Comparison of ENCODE assay signal across 9 mouse cellular contexts in the genomic region with DNA sequence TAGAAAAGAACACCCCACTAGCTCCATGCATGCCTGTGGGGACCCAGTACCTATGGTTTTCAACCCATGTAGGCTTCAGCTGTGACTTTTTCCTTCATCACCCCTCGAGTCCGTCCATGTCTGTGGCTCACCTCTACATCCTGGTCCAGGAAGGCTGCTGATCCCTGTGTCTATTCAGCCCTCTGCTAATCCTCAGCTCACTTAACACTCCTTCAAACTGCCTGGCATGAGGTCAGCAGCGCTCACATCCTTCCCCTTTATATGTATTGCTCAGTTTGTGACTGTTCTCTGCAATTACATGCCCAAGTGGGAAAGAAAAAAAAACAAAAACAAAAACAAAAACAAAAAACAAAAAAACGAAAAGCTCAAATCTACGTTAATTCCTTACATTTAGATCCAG. TPM values are rescaled to one million over a fixed set of nuclear protein-coding genes. Genes with fewer than 3 reads are reported as not detected.
DNase-seq lines count a peak whose midpoint lies in the region; ATAC-seq lines count a peak whose summit lies in the region.
"Had no signal": no experiment of that assay in that cellular context is flagged by ENCODE, and none has a peak within 500 bp of the region (broad histone marks: within the 10 kb centered on the region; RNA-seq: fewer than 3 reads in every experiment).

No protein-coding gene starts in this region.

- whole genome bisulfite sequencing in heart, embryonic 14.5 days = 74% methylated on average over 5 of the region's 5 CpGs
- WGBS in heart, embryonic 11.5 days (ENCODE audit: insufficient replicate concordance) = 76% methylated on average over 5 of the region's 5 CpGs
- 52% methylated on average over 5 of the region's 5 CpGs for WGBS in midbrain, embryonic 10.5 days
- 39% methylated on average over 5 of the region's 5 CpGs for WGBS in midbrain, embryonic 14.5 days
- 79% methylated on average over 5 of the region's 5 CpGs for WGBS in hindbrain, embryonic 15.5 days
- WGBS in midbrain, embryonic 13.5 days = 34% methylated on average over 5 of the region's 5 CpGs

- H3K4me2 ChIP-seq in heart, embryonic 14.5 days (ENCODE audit: low read length) = no peak overlapping the region
- no peak overlapping the region for H3K4me2 ChIP-seq in heart, embryonic 11.5 days
- H3K4me2 ChIP-seq in midbrain, embryonic 14.5 days (ENCODE audit: low read length) = no peak overlapping the region
- H3K4me2 ChIP-seq in hindbrain, embryonic 15.5 days = no peak overlapping the region
- no peak overlapping the region for H3K4me2 ChIP-seq in midbrain, embryonic 13.5 days (replicated peaks)

- H3K36me3 ChIP-seq in heart, embryonic 14.5 days (ENCODE audit: control insufficient read depth, insufficient read depth, low read length) = peaks cover 8% of the 10 kb centered on the region; the same call in 1 of the 2 replicates
- no peaks in the 10 kb centered on the region for H3K36me3 ChIP-seq in heart, embryonic 11.5 days (ENCODE audit: control insufficient read depth, insufficient read depth, low read length)
- H3K36me3 ChIP-seq in midbrain, embryonic 10.5 days = no peaks in the 10 kb centered on the region
- H3K36me3 ChIP-seq in midbrain, embryonic 14.5 days (ENCODE audit: control insufficient read depth, insufficient read depth, low read length) = no peaks in the 10 kb centered on the region
- H3K36me3 ChIP-seq in hindbrain, embryonic 15.5 days = no peaks in the 10 kb centered on the region
- no peaks in the 10 kb centered on the region for H3K36me3 ChIP-seq in midbrain, embryonic 13.5 days

- DNase-seq in midbrain, embryonic 10.5 days (ENCODE audit: low spot score) = no peak
- no peak for DNase-seq in midbrain, embryonic 14.5 days
- DNase-seq in left cerebral cortex, adult 8-10 months (ENCODE audit: low spot score in 2 of 2) = no peak
- no peak for DNase-seq in testis, postnatal 10 days (ENCODE audit: low spot score)
- DNase-seq: kidney, postnatal 14 days had no signal

- H3K27me3 ChIP-seq in heart, embryonic 14.5 days (ENCODE audit: control insufficient read depth, insufficient read depth, low read length) = no peaks in the 10 kb centered on the region
- no peaks in the 10 kb centered on the region for H3K27me3 ChIP-seq in heart, embryonic 11.5 days (ENCODE audit: control insufficient read depth, insufficient read depth, low read length)
- H3K27me3 ChIP-seq in midbrain, embryonic 10.5 days (ENCODE audit: low read depth, poor library complexity, severe bottlenecking) = no peaks in the 10 kb centered on the region
- no peaks in the 10 kb centered on the region for H3K27me3 ChIP-seq in midbrain, embryonic 14.5 days (ENCODE audit: control insufficient read depth, insufficient read depth, low read length)
- no peaks in the 10 kb centered on the region for H3K27me3 ChIP-seq in hindbrain, embryonic 15.5 days
- H3K27me3 ChIP-seq in midbrain, embryonic 13.5 days = no peaks in the 10 kb centered on the region

- H3K4me3 ChIP-seq in heart, embryonic 14.5 days (ENCODE audit: control insufficient read depth in 1 of 2, insufficient read depth in 1 of 2, low read depth in 1 of 2, low read length in 2 of 2) = no peak overlapping the region
- H3K4me3 ChIP-seq in heart, embryonic 11.5 days (ENCODE audit: low read depth, low read length) = no peak overlapping the region
- no peak overlapping the region for H3K4me3 ChIP-seq in midbrain, embryonic 10.5 days
- H3K4me3 ChIP-seq in midbrain, embryonic 14.5 days (replicated peaks; ENCODE audit: low read depth, low read length) = no peak overlapping the region
- H3K4me3 ChIP-seq in hindbrain, embryonic 15.5 days = no peak overlapping the region
- no peak overlapping the region for H3K4me3 ChIP-seq in midbrain, embryonic 13.5 days (replicated peaks)

- no peak for ATAC-seq in heart, embryonic 14.5 days (ENCODE audit: insufficient number of reproducible peaks, insufficient read depth, low FRiP score, low read depth)
- ATAC-seq in heart, embryonic 11.5 days (replicated peaks; ENCODE audit: insufficient number of reproducible peaks, low FRiP score, low TSS enrichment) = no peak
- ATAC-seq in midbrain, embryonic 14.5 days (ENCODE audit: low FRiP score, low TSS enrichment) = no peak
- ATAC-seq in hindbrain, embryonic 15.5 days (ENCODE audit: low FRiP score, low read depth) = no peak
- ATAC-seq in midbrain, embryonic 13.5 days = peak; percentile 43

- H3K9ac ChIP-seq in heart, embryonic 14.5 days (ENCODE audit: low read length) = no peak overlapping the region
- no peak overlapping the region for H3K9ac ChIP-seq in heart, embryonic 11.5 days (ENCODE audit: low read depth, low read length)
- no peak overlapping the region for H3K9ac ChIP-seq in midbrain, embryonic 14.5 days (replicated peaks; ENCODE audit: low read length)
- no peak overlapping the region for H3K9ac ChIP-seq in hindbrain, embryonic 15.5 days
- no peak overlapping the region for H3K9ac ChIP-seq in midbrain, embryonic 13.5 days (replicated peaks)

- H3K27ac ChIP-seq in heart, embryonic 14.5 days (replicated peaks in 1 of 2; ENCODE audit: control insufficient read depth in 1 of 2, insufficient read depth in 1 of 2, low read depth in 2 of 2, low read length in 2 of 2) = peak overlapping the region; percentile 69 to 82
- H3K27ac ChIP-seq in heart, embryonic 11.5 days (ENCODE audit: low read depth, low read length) = no peak overlapping the region
- peak overlapping the region; percentile 64 for H3K27ac ChIP-seq in midbrain, embryonic 10.5 days (replicated peaks)
- no peak overlapping the region; the same call in 1 of the 2 replicates for H3K27ac ChIP-seq in midbrain, embryonic 14.5 days (replicated peaks; ENCODE audit: low read depth, low read length)
- H3K27ac ChIP-seq in hindbrain, embryonic 15.5 days (replicated peaks) = peak overlapping the region; percentile 49; the same call in 1 of the 2 replicates
- peak overlapping the region; percentile 35; the same call in 1 of the 2 replicates for H3K27ac ChIP-seq in midbrain, embryonic 13.5 days

- no peaks in the 10 kb centered on the region for H3K9me3 ChIP-seq in heart, embryonic 14.5 days (ENCODE audit: control insufficient read depth, low read length)
- H3K9me3 ChIP-seq in heart, embryonic 11.5 days (replicated peaks; ENCODE audit: control insufficient read depth, low read length) = no peaks in the 10 kb centered on the region
- no peaks in the 10 kb centered on the region for H3K9me3 ChIP-seq in midbrain, embryonic 10.5 days (replicated peaks)
- H3K9me3 ChIP-seq in midbrain, embryonic 14.5 days (ENCODE audit: control insufficient read depth, low read length) = no peaks in the 10 kb centered on the region
- H3K9me3 ChIP-seq in hindbrain, embryonic 15.5 days = no peaks in the 10 kb centered on the region
- no peaks in the 10 kb centered on the region for H3K9me3 ChIP-seq in midbrain, embryonic 13.5 days

- peaks cover 14 to 28% of the 10 kb centered on the region in 2 experiments for H3K4me1 ChIP-seq in heart, embryonic 14.5 days (ENCODE audit: control insufficient read depth in 2 of 2, insufficient read depth in 2 of 2, low read length in 2 of 2)
- peaks cover 19% of the 10 kb centered on the region for H3K4me1 ChIP-seq in heart, embryonic 11.5 days (ENCODE audit: control insufficient read depth, insufficient read depth, low read length)
- H3K4me1 ChIP-seq in midbrain, embryonic 10.5 days = peaks cover 48% of the 10 kb centered on the region
- H3K4me1 ChIP-seq in midbrain, embryonic 14.5 days (ENCODE audit: control insufficient read depth, insufficient read depth, low read length) = peaks cover 5% of the 10 kb centered on the region; the same call in 1 of the 2 replicates
- 0 out of 2 replicates have a peak, but pooled peaks cover 4% of the 10 kb centered on the region for H3K4me1 ChIP-seq in hindbrain, embryonic 15.5 days (replicated peaks)
- peaks cover 27% of the 10 kb centered on the region for H3K4me1 ChIP-seq in midbrain, embryonic 13.5 days (replicated peaks)

RNA-seq across cellular contexts. Expression of gene St3gal6, which starts 24.4 kb away (rescaled TPM):
- 11.4 and 16.0 TPM in 2 replicates for polyA plus RNA-seq in heart, embryonic 14.5 days (2014; fragmentation: Nextera tagmentation; extraction: Ambion mirVana)
- 17.1 and 17.7 TPM in 2 replicates for polyA plus RNA-seq in heart, embryonic 11.5 days (2014; fragmentation: Nextera tagmentation; extraction: Ambion mirVana)
- polyA plus RNA-seq in midbrain, embryonic 10.5 days (2016; fragmentation: Nextera tagmentation; extraction: Ambion mirVana) = 9.3 and 12.5 TPM in 2 replicates
- polyA plus RNA-seq in midbrain, embryonic 14.5 days (2014; fragmentation: Nextera tagmentation; extraction: Ambion mirVana) = 8.3 and 8.5 TPM in 2 replicates
- polyA plus RNA-seq in hindbrain, embryonic 15.5 days (2015; fragmentation: Nextera tagmentation; extraction: Ambion mirVana) = 13.2 and 14.2 TPM in 2 replicates
- polyA plus RNA-seq in midbrain, embryonic 13.5 days (2015; fragmentation: Nextera tagmentation; extraction: Ambion mirVana) = 8.3 and 9.9 TPM in 2 replicates
- total RNA-seq in left cerebral cortex, adult 8-10 months (2022) = 10 to 100 TPM; 20.8 to 26.6 (median 23.1) TPM

Comparison
In these comparisons a context has a peak if more than half of its experiments do, and no peak if none do; other contexts are left out.
1. H3K27ac ChIP-seq: peak in heart, embryonic 14.5 days (2 of 2), midbrain, embryonic 10.5 days (single experiment), hindbrain, embryonic 15.5 days (single experiment) and midbrain, embryonic 13.5 days (single experiment); none in heart, embryonic 11.5 days (single experiment) and midbrain, embryonic 14.5 days (single experiment).